Mouse (Mus musculus) lung, postnatal 0 days (tissue): ENCODE data around the gene Ak5. TPM values are rescaled to one million over a fixed set of nuclear protein-coding genes. Genes with fewer than 3 reads are reported as not detected.

Experiments used
- ATAC-seq: fragments of 200-750 bp; cut with Nextera tagmentation; 2 replicates; pipeline ENCODE4 v1.8.0; 2017; ENCODE audit warnings: moderate library complexity
- DNase-seq: peaks from one replicate; pipeline ENCODE4 v3.0.0-alpha.2; 2016; ENCODE audit warnings: low spot score
- H3K27ac ChIP-seq: fragments of 300-500 bp; sonication (generic); 2 replicates; pipeline ENCODE4 v1.5.1; 2014; ENCODE audit warnings: antibody characterized with exemption, mild to moderate bottlenecking, low read length, mixed read lengths
- H3K27me3 ChIP-seq: fragments of 300-500 bp; sonication (generic); replicated peaks from 2 replicates; pipeline ENCODE4 v1.6.1; 2014; ENCODE audit warnings: low read length, mixed read lengths; ENCODE audit not compliant: insufficient read depth
- H3K36me3 ChIP-seq: fragments of 300-500 bp; sonication (generic); 2 replicates; pipeline ENCODE4 v1.6.1; 2014; ENCODE audit warnings: low read length, mixed read lengths; ENCODE audit not compliant: insufficient read depth
- H3K4me1 ChIP-seq: fragments of 300-500 bp; sonication (generic); 2 replicates; pipeline ENCODE4 v1.6.1; 2014; ENCODE audit warnings: antibody characterized with exemption, low read depth, low read length, mixed read lengths; ENCODE audit not compliant: insufficient read depth
- H3K4me2 ChIP-seq: fragments of 300-500 bp; sonication (generic); replicated peaks from 2 replicates; pipeline ENCODE4 v1.6.1; 2014; ENCODE audit warnings: low read depth, mild to moderate bottlenecking, low read length, moderate library complexity, mixed read lengths
- H3K4me3 ChIP-seq: fragments of 300-500 bp; sonication (generic); 2 replicates; pipeline ENCODE4 v1.5.1; 2014; ENCODE audit warnings: low read depth, low read length
- H3K9ac ChIP-seq: fragments of 300-500 bp; sonication (generic); replicated peaks from 2 replicates; pipeline ENCODE4 v1.6.1; 2014; ENCODE audit warnings: low read depth, mild to moderate bottlenecking
- H3K9me3 ChIP-seq: fragments of 300-500 bp; sonication (generic); 2 replicates; pipeline ENCODE4 v1.6.1; 2016; ENCODE audit warnings: low read length, mixed read lengths
- CTCF ChIP-seq: IDR thresholded peaks from 2 replicates; pipeline ENCODE4 v1.5.1; 2016; ENCODE audit warnings: antibody characterized with exemption, mild to moderate bottlenecking
- EP300 ChIP-seq: IDR thresholded peaks from 2 replicates; pipeline ENCODE4 v1.6.1; 2016; ENCODE audit warnings: antibody characterized with exemption, mild to moderate bottlenecking, control low read depth
- WGBS: fragments of 180-500 bp; shearing (Covaris S2); extraction: QIAGEN DNeasy Blood & Tissue Kit; methylation state at CpG from one replicate; pipeline ENCODE4 v1.1.7; 2014; 5-methylcytosine and 5-hydroxymethylcytosine counted together
- polyA plus RNA-seq: library from polyadenylated mRNA; unstranded; fragments of >200 nt; fragmentation: Nextera tagmentation; extraction: Ambion mirVana; gene quantifications from 2 replicates; pipeline ENCODE4 v1.2.1, GENCODE M21; 2015

Ak5 gene
- polyA plus RNA-seq, 1 experiment from 2014 or later, result 0.47 TPM

DNA sequence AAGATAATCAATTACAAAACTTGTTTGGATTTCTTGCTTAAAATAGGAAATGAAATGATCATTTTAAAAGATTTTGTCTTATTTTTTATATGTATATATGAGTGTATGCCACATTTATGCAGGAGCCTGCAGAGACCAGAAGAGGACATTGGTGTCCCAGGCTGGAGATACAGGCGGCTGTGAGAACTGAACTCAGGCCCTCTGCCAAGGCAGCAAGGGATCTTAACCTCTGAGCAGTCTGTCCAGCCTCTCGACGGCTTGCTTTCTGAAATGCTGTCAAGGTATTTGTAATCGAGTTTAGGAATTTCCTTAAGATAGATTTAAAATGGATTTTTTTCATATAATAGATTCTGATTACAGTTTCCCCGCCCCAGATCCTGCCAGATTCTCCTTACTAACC is 20.4 kb upstream of the Ak5 start:
- Histone ChIP-seq H3K9me3 (no peaks in the 10 kb centered on the region), H3K36me3 (no peaks in the 10 kb centered on the region), H3K4me1 (no peaks in the 10 kb centered on the region), H3K4me3 (no peak overlapping the region), H3K27ac (no peak overlapping the region), H3K4me2 (no peak overlapping the region), H3K9ac (no peak overlapping the region), H3K27me3 (no peaks in the 10 kb centered on the region)
- no peak for DNase-seq
- TF ChIP-seq CTCF (no peak), EP300 (no peak)
- no peak for ATAC-seq
- 62% methylated on average over 5 of the region's 5 CpGs for WGBS

DNA sequence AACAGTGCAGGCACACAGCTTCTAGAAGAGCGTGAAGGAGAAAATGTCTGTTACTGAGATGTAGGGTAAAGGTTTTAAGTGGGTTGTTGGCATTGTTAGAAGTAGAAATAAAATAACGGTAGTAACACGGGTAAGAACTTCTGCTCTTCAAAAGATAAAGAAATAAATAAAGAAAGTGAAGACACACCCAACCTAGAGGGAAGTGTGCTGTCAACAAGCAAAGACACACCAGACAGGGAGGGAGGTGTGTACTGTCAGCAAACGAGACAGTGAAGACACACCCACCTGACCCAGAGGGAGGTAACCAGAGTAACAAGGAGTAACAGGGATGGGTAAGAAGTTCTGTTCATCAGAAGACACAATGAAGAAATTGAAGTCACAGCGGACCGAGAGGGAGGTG is 6.5 kb upstream of the Ak5 start:
- no peaks in the 10 kb centered on the region; the same call in 1 of the 2 replicates for H3K27me3 ChIP-seq
- H3K9me3 ChIP-seq, result no peaks in the 10 kb centered on the region
- H3K4me3 ChIP-seq, result no peak overlapping the region
- no peaks in the 10 kb centered on the region for H3K36me3 ChIP-seq
- no peak overlapping the region for H3K27ac ChIP-seq
- DNase-seq, result no peak
- no peak overlapping the region for H3K9ac ChIP-seq
- H3K4me2 ChIP-seq, result no peak overlapping the region
- no peak for ATAC-seq
- no peaks in the 10 kb centered on the region for H3K4me1 ChIP-seq
- TF ChIP-seq CTCF (no peak), EP300 (no peak)
- 56% methylated on average over 6 of the region's 6 CpGs for WGBS

DNA sequence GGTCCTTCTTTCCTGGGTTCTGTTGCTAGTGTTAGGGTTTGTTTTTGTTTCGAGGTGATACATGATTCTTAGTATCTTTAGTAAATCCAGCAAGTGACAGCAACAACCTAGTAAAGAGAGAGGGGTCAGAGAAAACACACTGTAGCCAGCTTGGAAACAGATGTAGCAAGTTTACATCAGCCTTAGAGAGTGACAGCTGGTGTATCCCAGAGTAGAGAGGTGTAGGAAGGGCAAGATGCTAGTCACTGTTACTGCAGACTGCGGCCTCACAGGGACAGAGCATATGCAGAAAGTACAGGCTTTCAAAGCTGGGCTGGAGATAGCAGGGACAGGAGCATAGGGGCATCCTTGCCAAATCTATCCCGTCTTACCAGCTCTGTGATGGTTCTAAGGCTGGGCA is 1.6 kb upstream of the Ak5 start:
- Histone ChIP-seq H3K27ac (no peak overlapping the region), H3K4me1 (no peaks in the 10 kb centered on the region), H3K9me3 (no peaks in the 10 kb centered on the region), H3K9ac (no peak overlapping the region), H3K27me3 (peaks cover 13% of the 10 kb centered on the region), H3K4me2 (no peak overlapping the region), H3K4me3 (no peak overlapping the region), H3K36me3 (no peaks in the 10 kb centered on the region)
- ATAC-seq, result no peak
- TF ChIP-seq EP300 (no peak), CTCF (no peak)
- 50% methylated on average over 3 of the region's 3 CpGs for WGBS
- no peak for DNase-seq

DNA sequence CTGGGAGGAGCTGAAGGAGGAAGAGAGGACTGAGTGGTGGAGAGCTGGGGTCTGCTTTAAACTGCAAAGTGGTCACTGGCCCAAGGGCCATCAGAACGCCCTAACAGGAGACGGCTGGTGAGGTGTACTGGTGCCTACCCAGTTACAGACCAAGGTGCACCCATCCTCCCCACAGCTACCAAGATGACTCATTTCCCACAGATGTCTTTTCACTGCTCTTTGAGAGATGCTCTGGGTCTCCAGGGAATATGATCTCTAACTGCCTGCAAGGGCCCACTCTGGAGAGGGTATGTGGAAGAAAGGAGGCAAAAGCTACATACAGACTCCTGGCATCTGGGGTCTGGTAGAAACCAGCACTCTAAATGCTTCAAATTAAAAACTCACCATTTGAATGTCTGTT is 633 bp upstream of the Ak5 start:
- H3K27me3 ChIP-seq, result peaks cover 13% of the 10 kb centered on the region
- no peak for DNase-seq
- WGBS, result 74% methylated on average over 2 of the region's 2 CpGs
- TF ChIP-seq CTCF (no peak), EP300 (no peak)
- no peaks in the 10 kb centered on the region for H3K9me3 ChIP-seq
- H3K4me3 ChIP-seq, result no peak overlapping the region
- no peak overlapping the region for H3K27ac ChIP-seq
- H3K4me2 ChIP-seq, result no peak overlapping the region
- H3K36me3 ChIP-seq, result no peaks in the 10 kb centered on the region
- no peak overlapping the region for H3K9ac ChIP-seq
- ATAC-seq, result no peak
- H3K4me1 ChIP-seq, result no peaks in the 10 kb centered on the region

DNA sequence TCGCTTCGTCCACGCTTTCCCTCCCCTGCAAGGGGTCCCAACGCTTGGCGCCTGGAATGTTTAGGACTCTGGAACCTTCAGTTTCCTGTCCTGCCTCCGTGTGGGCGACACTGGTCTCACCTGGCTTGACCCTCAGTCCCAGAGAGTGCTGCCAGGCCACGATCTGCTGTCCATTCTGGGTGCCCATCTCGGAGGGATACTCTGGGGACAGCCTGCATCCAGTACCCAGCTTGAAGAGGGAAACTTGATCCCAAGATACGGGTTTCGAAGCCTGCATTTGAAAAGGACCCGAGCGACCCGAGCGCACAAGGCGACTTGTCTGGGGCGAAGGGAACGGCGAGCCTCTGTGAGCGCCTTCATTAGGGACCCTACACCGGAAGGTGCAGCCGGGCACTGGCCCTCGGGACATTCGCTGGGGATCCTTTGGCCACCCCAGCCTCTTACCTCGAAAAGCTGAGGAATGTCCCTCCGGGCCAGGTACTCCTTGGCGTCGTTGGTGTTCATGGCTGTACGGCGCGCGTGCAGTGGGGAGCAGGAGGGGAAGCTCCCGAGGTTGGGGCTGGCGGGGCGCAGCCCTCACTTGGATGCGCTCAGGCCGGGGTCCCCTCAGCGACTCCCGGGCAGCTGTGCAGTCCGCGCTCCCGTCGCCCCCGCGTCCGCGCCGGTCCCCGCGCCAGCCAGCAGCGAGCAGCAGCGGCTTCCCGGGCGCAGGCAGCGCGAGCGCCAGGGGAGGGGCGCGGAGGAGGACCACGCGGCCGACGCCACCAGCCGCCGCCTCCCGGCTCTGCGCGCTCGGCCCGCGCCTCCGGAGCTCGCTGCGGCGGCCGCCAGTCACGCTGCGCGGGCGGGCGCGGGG is 576 bp downstream of the Ak5 start:
- peak; percentile 20 for DNase-seq

DNA sequence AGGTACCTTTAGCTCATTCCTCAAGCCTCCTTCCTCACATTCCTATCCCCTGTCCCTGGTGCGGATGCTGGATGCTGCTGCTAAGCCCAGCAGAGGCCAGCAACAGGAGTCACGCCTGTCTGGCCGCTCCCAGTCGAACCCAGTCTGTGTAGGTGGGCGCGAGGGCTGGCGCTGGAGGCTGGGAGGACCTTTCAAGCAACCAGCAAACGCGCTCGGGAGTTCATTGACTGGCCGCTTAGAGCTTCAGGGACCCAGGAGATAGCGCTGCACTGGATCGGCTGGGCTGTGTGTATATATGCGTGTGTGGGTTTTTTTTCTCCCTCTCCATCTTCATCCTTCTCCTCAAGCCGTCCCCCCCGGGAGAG is 1.2 kb downstream of the Ak5 start:
- DNase-seq (no peak), ATAC-seq (no peak)
- no peaks in the 10 kb centered on the region for H3K9me3 ChIP-seq
- no peak overlapping the region for H3K9ac ChIP-seq
- H3K4me1 ChIP-seq, result no peaks in the 10 kb centered on the region
- H3K4me2 ChIP-seq, result peak overlapping the region; percentile 75
- 2% methylated on average over 16 of the region's 16 CpGs for WGBS
- H3K36me3 ChIP-seq, result no peaks in the 10 kb centered on the region
- H3K4me3 ChIP-seq, result no peak overlapping the region
- H3K27ac ChIP-seq, result no peak overlapping the region
- H3K27me3 ChIP-seq, result peaks cover 13% of the 10 kb centered on the region
- TF ChIP-seq EP300 (no peak), CTCF (no peak)

More for the DNA sequence above, 576 bp downstream of the Ak5 start:
- Histone ChIP-seq H3K9ac (no peak overlapping the region), H3K27me3 (peaks cover 13% of the 10 kb centered on the region), H3K36me3 (no peaks in the 10 kb centered on the region), H3K4me1 (no peaks in the 10 kb centered on the region), H3K27ac (no peak overlapping the region), H3K4me3 (peak overlapping the region; percentile 37), H3K4me2 (peak overlapping the region; percentile 75), H3K9me3 (no peaks in the 10 kb centered on the region)
- no peak for TF ChIP-seq CTCF
- no peak for TF ChIP-seq EP300
- WGBS, result under 1% methylated on average over 59 of the region's 82 CpGs
- peak; percentile 67 for ATAC-seq
